Mouse (Mus musculus): Measurements from ENCODE around the gene F2rl1.

Gene F2rl1

GRCm38 (mm10) chr13:95524674-95525491 is at the start of gene F2rl1:
TSS of gene F2rl1 (minus strand) at chr13:95525227.
- Histone ChIP-seq H3K27me3 (ENCODE audit: insufficient read depth, low read length) (no peaks in the 10 kb centered on the region), H3K4me1 (replicated peaks; ENCODE audit: low read depth, low read length) (peaks cover 78% of the 10 kb centered on the region), H3K4me3 (replicated peaks; ENCODE audit: low read length) (peak within 1 kb of the TSS; percentile 91), H3K9me3 (ENCODE audit: low read length) (no peaks in the 10 kb centered on the region), H3K36me3 (ENCODE audit: insufficient read depth, low read length) (peaks cover 5% of the 10 kb centered on the region; the same call in 1 of the 2 replicates)
- TF ChIP-seq POU5F1 (IDR thresholded peaks at IDR 0.05; ENCODE audit: borderline replicate concordance, low read length) (no peak), CTCF (conservative IDR thresholded peaks at IDR 0.05; ENCODE audit: low read length) (no peak), NANOG (IDR thresholded peaks at IDR 0.05; ENCODE audit: borderline replicate concordance, low read length) (no peak)

DNA sequence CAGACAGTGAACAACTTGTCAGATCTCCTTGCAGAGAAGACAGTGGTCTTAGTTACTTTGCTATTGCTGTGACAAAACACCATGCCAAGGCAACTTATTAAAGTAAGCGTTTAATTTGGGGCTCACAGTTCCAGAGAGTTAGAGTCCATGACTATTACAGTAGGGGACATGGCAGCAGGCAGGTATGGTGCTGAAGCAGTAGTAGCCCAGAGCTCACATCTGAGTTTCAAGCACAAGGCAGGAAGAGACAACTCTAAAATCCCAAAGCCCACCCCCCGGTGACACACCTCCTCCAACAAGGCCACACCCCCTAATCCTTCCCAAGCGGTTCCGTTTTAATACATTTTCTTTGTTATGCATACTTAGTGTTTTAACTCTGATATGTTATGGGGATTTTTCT is 45.9 kb upstream of the F2rl1 start:
- Histone ChIP-seq H3K36me3 (ENCODE audit: insufficient read depth, low read length) (no peaks in the 10 kb centered on the region), H3K4me1 (replicated peaks; ENCODE audit: low read depth, low read length) (no peaks in the 10 kb centered on the region), H3K27me3 (ENCODE audit: insufficient read depth, low read length) (no peaks in the 10 kb centered on the region), H3K9me3 (ENCODE audit: low read length) (peaks cover 49% of the 10 kb centered on the region), H3K4me3 (replicated peaks; ENCODE audit: low read length) (no peak overlapping the region)
- no peak for TF ChIP-seq CTCF (conservative IDR thresholded peaks at IDR 0.05; ENCODE audit: low read length)
- TF ChIP-seq NANOG (IDR thresholded peaks at IDR 0.05; ENCODE audit: borderline replicate concordance, low read length): no peak

DNA sequence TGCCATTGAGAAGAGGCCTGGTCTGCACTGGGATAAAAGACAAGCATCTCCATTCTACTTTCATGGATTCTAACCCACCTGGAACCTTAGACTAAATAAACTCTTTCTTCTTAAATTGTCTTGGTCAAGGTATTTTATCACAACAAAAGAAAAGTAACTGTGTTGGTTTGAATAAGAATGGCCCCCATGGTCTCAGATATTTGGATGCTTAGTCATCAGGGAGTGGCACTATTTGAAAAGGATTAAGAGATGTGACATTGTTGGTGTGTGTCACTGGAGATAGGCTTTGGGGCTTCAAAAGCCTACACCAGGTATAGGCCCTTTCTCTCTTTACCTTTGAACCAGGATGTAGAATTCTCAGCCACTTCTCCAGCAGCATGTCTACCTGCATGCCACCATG is 44.3 kb upstream of the F2rl1 start:
- Histone ChIP-seq H3K27me3 (ENCODE audit: insufficient read depth, low read length) (no peaks in the 10 kb centered on the region), H3K9me3 (ENCODE audit: low read length) (peaks cover 49% of the 10 kb centered on the region), H3K36me3 (ENCODE audit: insufficient read depth, low read length) (no peaks in the 10 kb centered on the region), H3K4me3 (replicated peaks; ENCODE audit: low read length) (no peak overlapping the region), H3K4me1 (replicated peaks; ENCODE audit: low read depth, low read length) (no peaks in the 10 kb centered on the region)
- TF ChIP-seq NANOG (IDR thresholded peaks at IDR 0.05; ENCODE audit: borderline replicate concordance, low read length) (peak; percentile 33; the same call in 1 of the 2 replicates), POU5F1 (IDR thresholded peaks at IDR 0.05; ENCODE audit: borderline replicate concordance, low read length) (no peak)

DNA sequence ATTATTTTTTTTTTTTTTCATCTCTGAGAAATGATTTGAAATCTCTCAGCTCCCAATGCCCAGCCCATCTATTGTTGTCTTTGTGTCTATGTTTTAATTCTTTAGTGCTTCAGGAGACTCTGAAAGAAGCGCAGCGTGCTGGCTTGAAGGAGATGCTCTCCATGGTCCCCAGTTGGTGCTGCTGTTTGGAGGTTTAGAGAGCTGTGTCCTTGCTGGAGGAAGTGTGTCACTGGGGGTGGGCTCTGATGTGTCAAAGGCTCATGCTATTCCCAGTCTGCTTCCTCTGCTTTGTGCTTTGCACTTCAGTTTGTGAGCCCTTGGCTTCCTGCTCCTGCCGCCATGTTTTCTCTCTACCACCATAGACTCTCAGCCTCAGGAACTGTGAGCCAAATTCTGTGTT is 43.3 kb upstream of the F2rl1 start:
- peaks cover 49% of the 10 kb centered on the region for H3K9me3 ChIP-seq (ENCODE audit: low read length)
- H3K4me3 ChIP-seq (replicated peaks; ENCODE audit: low read length): no peak overlapping the region
- no peaks in the 10 kb centered on the region for H3K36me3 ChIP-seq (ENCODE audit: insufficient read depth, low read length)
- no peak for TF ChIP-seq NANOG (IDR thresholded peaks at IDR 0.05; ENCODE audit: borderline replicate concordance, low read length)
- TF ChIP-seq CTCF (conservative IDR thresholded peaks at IDR 0.05; ENCODE audit: low read length): no peak
- TF ChIP-seq POU5F1 (IDR thresholded peaks at IDR 0.05; ENCODE audit: borderline replicate concordance, low read length): no peak
- H3K4me1 ChIP-seq (replicated peaks; ENCODE audit: low read depth, low read length): no peaks in the 10 kb centered on the region
- H3K27me3 ChIP-seq (ENCODE audit: insufficient read depth, low read length): no peaks in the 10 kb centered on the region

DNA sequence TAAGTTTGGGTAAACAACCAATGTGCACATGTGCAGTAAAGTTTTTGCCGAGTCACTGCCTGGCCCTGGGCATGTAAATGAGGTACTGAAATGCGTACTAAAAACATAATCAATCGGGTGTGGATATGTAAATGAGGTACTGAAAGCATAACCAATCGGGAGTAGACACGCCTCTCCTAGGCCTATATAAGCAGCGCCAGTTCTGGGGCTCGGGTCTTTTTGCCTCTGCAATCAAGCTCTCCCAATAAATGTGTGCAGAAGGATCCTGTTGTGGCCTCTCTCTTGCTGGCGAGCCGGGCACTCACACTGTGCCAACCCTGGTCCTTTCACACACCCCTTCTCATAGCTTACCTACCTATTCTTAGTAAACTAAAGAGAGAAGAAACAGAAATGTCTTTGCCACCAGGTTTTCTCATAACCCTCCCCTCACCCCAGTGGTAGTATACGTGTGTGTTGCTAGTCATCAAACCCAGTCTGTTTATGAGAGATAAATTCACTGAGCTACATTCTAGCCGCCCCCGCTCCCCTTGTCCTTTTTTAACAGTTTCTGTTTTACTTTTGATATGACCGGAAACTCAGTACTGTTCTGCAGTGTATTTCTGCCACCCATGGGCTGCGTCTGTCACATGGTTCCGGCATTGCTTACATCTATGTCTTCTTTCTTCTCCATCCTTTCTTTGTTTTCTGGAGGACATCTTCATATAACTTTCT is 42.0 kb upstream of the F2rl1 start:
- Histone ChIP-seq H3K4me1 (replicated peaks; ENCODE audit: low read depth, low read length) (peaks cover 4% of the 10 kb centered on the region; the same call in 1 of the 2 replicates), H3K36me3 (ENCODE audit: insufficient read depth, low read length) (no peaks in the 10 kb centered on the region), H3K4me3 (replicated peaks; ENCODE audit: low read length) (no peak overlapping the region), H3K9me3 (ENCODE audit: low read length) (peaks cover 49% of the 10 kb centered on the region), H3K27me3 (ENCODE audit: insufficient read depth, low read length) (no peaks in the 10 kb centered on the region)
- TF ChIP-seq CTCF (conservative IDR thresholded peaks at IDR 0.05; ENCODE audit: low read length): no peak
- TF ChIP-seq NANOG (IDR thresholded peaks at IDR 0.05; ENCODE audit: borderline replicate concordance, low read length): no peak
- no peak for TF ChIP-seq POU5F1 (IDR thresholded peaks at IDR 0.05; ENCODE audit: borderline replicate concordance, low read length)

- H3K36me3 ChIP-seq (ENCODE audit: insufficient read depth, low read length): no peaks in the 10 kb centered on the region
- H3K4me3 ChIP-seq (replicated peaks; ENCODE audit: low read length): no peak overlapping the region
- H3K9me3 ChIP-seq (ENCODE audit: low read length): peaks cover 26% of the 10 kb centered on the region
- peaks cover 4% of the 10 kb centered on the region; the same call in 1 of the 2 replicates for H3K4me1 ChIP-seq (replicated peaks; ENCODE audit: low read depth, low read length)
- H3K27me3 ChIP-seq (ENCODE audit: insufficient read depth, low read length): no peaks in the 10 kb centered on the region
- no peak for TF ChIP-seq NANOG (IDR thresholded peaks at IDR 0.05; ENCODE audit: borderline replicate concordance, low read length)
- peak; percentile 84 for TF ChIP-seq CTCF (conservative IDR thresholded peaks at IDR 0.05; ENCODE audit: low read length)
These were observed 38.7 kb upstream of the F2rl1 start for GRCm38 (mm10) chr13:95563693-95564092.

DNA sequence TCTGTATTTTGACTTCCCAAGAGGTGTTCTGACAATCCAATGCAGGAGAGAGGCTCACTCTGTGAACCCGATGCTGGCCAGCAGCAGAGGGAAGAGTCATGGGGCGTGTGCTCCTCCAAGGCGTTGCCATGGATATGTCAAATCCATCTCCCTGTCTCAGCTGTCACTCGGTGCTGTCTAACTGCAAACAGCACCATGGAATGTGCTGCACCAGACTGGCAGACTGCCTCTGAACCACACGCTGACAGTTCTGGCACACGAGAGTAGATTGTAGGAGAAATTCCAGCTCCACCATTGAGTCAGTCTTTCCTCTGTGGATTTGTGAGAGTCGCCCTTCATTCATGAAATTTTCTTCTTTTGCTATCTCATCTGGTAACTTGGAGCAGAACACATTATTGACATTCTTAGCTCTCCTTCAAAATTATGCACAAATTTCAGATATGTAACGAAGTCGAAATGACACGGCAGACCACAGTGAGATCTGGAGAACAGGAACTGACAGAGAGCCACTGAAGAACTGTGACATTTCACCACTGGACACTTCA is 38.1 kb upstream of the F2rl1 start:
- peaks cover 4% of the 10 kb centered on the region; the same call in 1 of the 2 replicates for H3K4me1 ChIP-seq (replicated peaks; ENCODE audit: low read depth, low read length)
- no peaks in the 10 kb centered on the region for H3K27me3 ChIP-seq (ENCODE audit: insufficient read depth, low read length)
- no peaks in the 10 kb centered on the region for H3K36me3 ChIP-seq (ENCODE audit: insufficient read depth, low read length)
- peaks cover 20% of the 10 kb centered on the region for H3K9me3 ChIP-seq (ENCODE audit: low read length)
- no peak for TF ChIP-seq POU5F1 (IDR thresholded peaks at IDR 0.05; ENCODE audit: borderline replicate concordance, low read length)
- TF ChIP-seq NANOG (IDR thresholded peaks at IDR 0.05; ENCODE audit: borderline replicate concordance, low read length): no peak
- no peak for TF ChIP-seq CTCF (conservative IDR thresholded peaks at IDR 0.05; ENCODE audit: low read length)
- no peak overlapping the region for H3K4me3 ChIP-seq (replicated peaks; ENCODE audit: low read length)

DNA sequence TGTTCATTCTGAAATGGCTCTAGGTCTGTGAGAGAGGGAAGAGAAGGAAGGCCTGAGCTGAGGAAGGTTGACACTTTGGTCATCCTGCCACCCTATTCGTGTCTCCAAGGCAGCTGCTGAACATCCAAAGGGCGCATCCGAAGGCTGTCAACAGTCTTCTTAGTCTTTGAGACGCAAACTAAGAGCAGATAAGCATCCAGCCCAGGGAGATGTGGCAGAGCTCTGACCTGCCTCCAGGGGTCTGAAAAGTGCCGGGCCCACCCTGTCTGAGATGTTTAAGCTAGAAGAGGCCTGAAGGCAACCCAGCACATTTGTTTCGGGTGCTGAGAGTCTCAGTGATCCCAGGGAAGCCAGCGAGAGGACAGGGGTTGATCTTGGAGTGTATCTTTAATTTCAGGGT is 32.3 kb upstream of the F2rl1 start:
- Histone ChIP-seq H3K4me1 (replicated peaks; ENCODE audit: low read depth, low read length) (peaks cover 13% of the 10 kb centered on the region), H3K36me3 (ENCODE audit: insufficient read depth, low read length) (no peaks in the 10 kb centered on the region), H3K9me3 (ENCODE audit: low read length) (peaks cover 35% of the 10 kb centered on the region), H3K4me3 (replicated peaks; ENCODE audit: low read length) (no peak overlapping the region), H3K27me3 (ENCODE audit: insufficient read depth, low read length) (no peaks in the 10 kb centered on the region)
- TF ChIP-seq CTCF (conservative IDR thresholded peaks at IDR 0.05; ENCODE audit: low read length) (no peak), NANOG (IDR thresholded peaks at IDR 0.05; ENCODE audit: borderline replicate concordance, low read length) (no peak), POU5F1 (IDR thresholded peaks at IDR 0.05; ENCODE audit: borderline replicate concordance, low read length) (no peak)

Measured in E14TG2a.4 (cell line).